Mouse (Mus musculus) thymus, postnatal 14 days (tissue): ENCODE measurements around the gene Gm4836.
"Not testable (repeated sequence)": the region's sequence is repeated elsewhere in the genome, so short reads cannot be mapped to it uniquely, and the experiment has no call there.

Experiments used
- DNase-seq: peaks from one replicate; pipeline ENCODE4 v3.0.0; 2021

Gm4836 gene

GRCm38 (mm10) chrX:28293532-28293931 is at the start of gene Gm4836:
Gene Gm4836, minus strand, starts transcription at chrX:28293632.
- DNase-seq = not testable (repeated sequence)
